ENCODE assay signal across 10 mouse cellular contexts in genomic region chr5:66532827-66533226, GRCm38 (mm10).
A peak's percentile ranks its signal among the peaks of the same experiment; 100 is the strongest.
DNase-seq lines count a peak whose midpoint lies in the region; ATAC-seq lines count a peak whose summit lies in the region.
"Had no signal": no experiment of that assay in that cellular context is flagged by ENCODE, and none has a peak within 500 bp of the region (broad histone marks: within the 10 kb centered on the region; RNA-seq: fewer than 3 reads in every experiment).

No protein-coding gene starts in this region.

- H3K27ac ChIP-seq in midbrain, embryonic 16.5 days (ENCODE audit: low read length): peak overlapping the region; percentile 22; the same call in 1 of the 2 replicates
- no peak overlapping the region for H3K27ac ChIP-seq in midbrain, embryonic 15.5 days
- peak overlapping the region; percentile 70 for H3K27ac ChIP-seq in embryonic facial prominence, embryonic 15.5 days (replicated peaks)

- no peak for DNase-seq in frontal cortex, postnatal 14 days (ENCODE audit: low spot score in 2 of 2)
- peak; percentile 40 to 76 for DNase-seq in lung, postnatal 4 days
- no peak for DNase-seq in frontal cortex, postnatal 10 days (ENCODE audit: low spot score in 2 of 2)
- no peak for DNase-seq in testis, postnatal 10 days (ENCODE audit: low spot score)
- DNase-seq: right cerebral cortex, adult 18-20 months had no signal

- no peak overlapping the region for H3K9ac ChIP-seq in midbrain, embryonic 16.5 days (ENCODE audit: low read depth, low read length)
- no peak overlapping the region for H3K9ac ChIP-seq in midbrain, embryonic 15.5 days
- no peak overlapping the region for H3K9ac ChIP-seq in embryonic facial prominence, embryonic 15.5 days

- H3K4me2 ChIP-seq in midbrain, embryonic 16.5 days (ENCODE audit: low read length): no peak overlapping the region
- H3K4me2 ChIP-seq in midbrain, embryonic 15.5 days: no peak overlapping the region
- no peak overlapping the region for H3K4me2 ChIP-seq in embryonic facial prominence, embryonic 15.5 days (replicated peaks)
- H3K4me2 ChIP-seq: liver, embryonic 11.5 days had no signal

- WGBS in midbrain, embryonic 16.5 days: 69% methylated on average over 6 of the region's 6 CpGs
- 79% methylated on average over 6 of the region's 6 CpGs for WGBS in midbrain, embryonic 15.5 days
- 38% methylated on average over 6 of the region's 6 CpGs for WGBS in embryonic facial prominence, embryonic 15.5 days

- peak; percentile 17; the same call in 1 of the 2 replicates for ATAC-seq in frontal cortex, adult (ENCODE audit: low TSS enrichment)
- ATAC-seq in midbrain, embryonic 16.5 days: no peak
- no peak for ATAC-seq in midbrain, embryonic 15.5 days (replicated peaks)
- no peak for ATAC-seq in embryonic facial prominence, embryonic 15.5 days (ENCODE audit: insufficient number of reproducible peaks, low FRiP score, low TSS enrichment, low read depth)

- no peaks in the 10 kb centered on the region for H3K36me3 ChIP-seq in midbrain, embryonic 16.5 days (ENCODE audit: control insufficient read depth, insufficient read depth, low read length)
- no peaks in the 10 kb centered on the region for H3K36me3 ChIP-seq in midbrain, embryonic 15.5 days (replicated peaks)
- H3K36me3 ChIP-seq in embryonic facial prominence, embryonic 15.5 days: no peaks in the 10 kb centered on the region

- no peak overlapping the region for H3K4me3 ChIP-seq in midbrain, embryonic 16.5 days (ENCODE audit: low read depth, low read length)
- no peak overlapping the region for H3K4me3 ChIP-seq in midbrain, embryonic 15.5 days
- no peak overlapping the region for H3K4me3 ChIP-seq in embryonic facial prominence, embryonic 15.5 days (replicated peaks)

- peaks cover 22% of the 10 kb centered on the region for H3K4me1 ChIP-seq in midbrain, embryonic 16.5 days (ENCODE audit: control insufficient read depth, insufficient read depth, low read length)
- H3K4me1 ChIP-seq in midbrain, embryonic 15.5 days: peaks cover 29% of the 10 kb centered on the region
- peaks cover 50% of the 10 kb centered on the region for H3K4me1 ChIP-seq in embryonic facial prominence, embryonic 15.5 days

- no peaks in the 10 kb centered on the region for H3K27me3 ChIP-seq in midbrain, embryonic 16.5 days (ENCODE audit: control insufficient read depth, insufficient read depth, low read depth, low read length)
- no peaks in the 10 kb centered on the region for H3K27me3 ChIP-seq in midbrain, embryonic 15.5 days (replicated peaks)
- H3K27me3 ChIP-seq in embryonic facial prominence, embryonic 15.5 days: no peaks in the 10 kb centered on the region

- H3K9me3 ChIP-seq in midbrain, embryonic 16.5 days (replicated peaks; ENCODE audit: control insufficient read depth, low read length, poor library complexity, severe bottlenecking): no peaks in the 10 kb centered on the region
- no peaks in the 10 kb centered on the region for H3K9me3 ChIP-seq in midbrain, embryonic 15.5 days
- H3K9me3 ChIP-seq in embryonic facial prominence, embryonic 15.5 days (replicated peaks): no peaks in the 10 kb centered on the region

Comparison
In these comparisons a context has a peak if more than half of its experiments do, and no peak if none do; other contexts are left out.
1. DNase-seq: peak in lung, postnatal 4 days (2 of 2); none in frontal cortex, postnatal 14 days (0 of 2), frontal cortex, postnatal 10 days (0 of 2) and testis, postnatal 10 days (single experiment).